Mouse (Mus musculus): ENCODE measurements around the gene Efnb2.

Efnb2 gene

DNA sequence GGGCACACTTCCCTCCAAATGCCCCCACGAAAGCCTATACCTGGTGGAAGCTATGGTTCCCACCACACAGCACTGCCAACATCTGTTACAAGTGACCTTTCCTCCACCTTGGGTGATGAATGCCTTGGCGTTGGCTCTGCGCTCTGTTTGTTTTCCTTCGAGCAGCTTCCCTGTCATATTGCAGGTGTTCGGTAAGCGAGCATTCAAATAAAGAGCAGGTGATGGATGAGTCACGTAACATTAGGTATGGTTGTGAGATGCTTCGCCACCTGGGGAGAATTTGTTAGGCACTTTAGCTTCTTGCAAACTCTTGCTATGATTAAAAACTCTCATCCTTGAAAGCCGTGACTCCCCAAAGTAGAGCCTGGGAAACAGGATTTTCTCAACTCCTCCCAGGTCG lies 91.8 kb downstream of the Efnb2 start:
- no peak for DNase-seq (ENCODE audit: low spot score in 2 of 2)

DNA sequence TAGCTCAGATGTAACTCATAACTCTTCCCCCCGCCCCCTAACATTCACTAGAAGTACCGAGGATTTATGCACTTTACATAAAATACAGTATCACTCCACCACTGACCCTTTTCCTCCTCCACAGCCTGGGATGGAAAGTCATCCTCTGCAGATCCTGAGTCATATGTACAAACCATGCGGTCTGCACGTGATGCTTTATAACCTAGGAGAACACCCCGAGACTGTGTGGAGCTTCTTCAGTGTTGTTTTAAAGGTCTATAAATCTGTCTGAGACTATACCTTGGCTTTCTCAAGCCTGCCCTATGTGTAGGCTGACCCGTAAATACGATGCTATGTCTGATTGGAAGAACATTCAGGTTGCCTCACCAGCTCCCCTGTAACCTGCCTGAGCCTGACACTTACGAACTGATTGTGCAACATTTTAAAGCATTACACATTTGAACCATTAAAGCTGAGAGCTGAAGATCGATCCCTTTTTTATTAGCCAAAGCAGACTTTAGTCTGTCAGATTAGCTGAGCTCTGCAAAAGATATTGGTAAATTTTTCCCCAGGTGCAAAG lies 92.7 kb downstream of the Efnb2 start:
- no peak for DNase-seq (ENCODE audit: low spot score in 2 of 2)

Data from frontal cortex, postnatal 14 days (tissue).